Mouse (Mus musculus) frontal cortex, postnatal 14 days (tissue): ENCODE measurements around the gene Fam32a.

ENCODE experiments used
- DNase-seq, 2 experiments: peaks; one replicate each; pipeline ENCODE4 v3.0.0; 2022; ENCODE audit warnings: low spot score in 2 of 2

The Fam32a gene

GRCm38 (mm10) chr8:72240403-72240763 lies 20.9 kb downstream of the Fam32a start:
- DNase-seq = no peak

GRCm38 (mm10) chr8:72240951-72241350 lies 21.4 kb downstream of the Fam32a start:
- DNase-seq = no peak

- DNase-seq = no peak
Measured at GRCm38 (mm10) chr8:72242226-72242625, 22.7 kb downstream of the Fam32a start.

- DNase-seq = no peak
Measured at GRCm38 (mm10) chr8:72244610-72245009, 25.1 kb downstream of the Fam32a start.

- DNase-seq = peak in 1 of 2 experiments; percentile 36
Measured at GRCm38 (mm10) chr8:72257171-72257901, 37.8 kb downstream of the Fam32a start.

GRCm38 (mm10) chr8:72257902-72258238 lies 38.3 kb downstream of the Fam32a start:
- no peak for DNase-seq

- DNase-seq = no peak
Measured at GRCm38 (mm10) chr8:72259862-72260261, 40.3 kb downstream of the Fam32a start.

GRCm38 (mm10) chr8:72260585-72260984 lies 41.1 kb downstream of the Fam32a start:
- DNase-seq = no peak

GRCm38 (mm10) chr8:72261019-72261418 lies 41.5 kb downstream of the Fam32a start:
- DNase-seq = no peak

GRCm38 (mm10) chr8:72261431-72261830 lies 41.9 kb downstream of the Fam32a start:
- no peak for DNase-seq

GRCm38 (mm10) chr8:72261872-72262271 lies 42.3 kb downstream of the Fam32a start:
- DNase-seq = no peak

- no peak for DNase-seq
Measured at GRCm38 (mm10) chr8:72262756-72263155, 43.2 kb downstream of the Fam32a start.

- no peak for DNase-seq
Measured at GRCm38 (mm10) chr8:72263451-72263850, 43.9 kb downstream of the Fam32a start.

- no peak for DNase-seq
Measured at GRCm38 (mm10) chr8:72265342-72265741, 45.8 kb downstream of the Fam32a start.

- no peak for DNase-seq
Measured at GRCm38 (mm10) chr8:72266671-72267070, 47.1 kb downstream of the Fam32a start.

- no peak for DNase-seq
Measured at GRCm38 (mm10) chr8:72267106-72267505, 47.6 kb downstream of the Fam32a start.

- peak; percentile 26 to 42 for DNase-seq
Measured at GRCm38 (mm10) chr8:72268356-72268755, 48.8 kb downstream of the Fam32a start.

- DNase-seq = no peak
Measured at GRCm38 (mm10) chr8:72270606-72271005, 51.1 kb downstream of the Fam32a start.

GRCm38 (mm10) chr8:72271051-72271660 lies 51.6 kb downstream of the Fam32a start:
- no peak for DNase-seq

- no peak for DNase-seq
Measured at GRCm38 (mm10) chr8:72271691-72272090, 52.2 kb downstream of the Fam32a start.

GRCm38 (mm10) chr8:72272361-72272760 lies 52.8 kb downstream of the Fam32a start:
- peak; percentile 45 to 52 for DNase-seq

- no peak for DNase-seq
Measured at GRCm38 (mm10) chr8:72273111-72273770, 53.7 kb downstream of the Fam32a start.

GRCm38 (mm10) chr8:72273807-72274206 lies 54.3 kb downstream of the Fam32a start:
- no peak for DNase-seq
